Mouse (Mus musculus): ENCODE results near the gene Slc36a1. TPM values are rescaled to one million over a fixed set of nuclear protein-coding genes. Genes with fewer than 3 reads are reported as not detected.

The Slc36a1 gene
- 1.6 and 1.8 TPM in 2 replicates for polyA plus RNA-seq (2014; fragmentation: Nextera tagmentation; extraction: Ambion mirVana)

- H3K27ac ChIP-seq (replicated peaks in 1 of 2; ENCODE audit: control insufficient read depth in 1 of 2, insufficient read depth in 1 of 2, low read depth in 2 of 2, low read length in 2 of 2) = no peak within 1 kb of the TSS
- H3K4me1 ChIP-seq (ENCODE audit: control insufficient read depth in 2 of 2, insufficient read depth in 2 of 2, low read length in 2 of 2) = 0 out of 4 replicates have a peak, but pooled peaks cover 0 to 2% of the 10 kb centered on the region in 2 experiments
- H3K9ac ChIP-seq (ENCODE audit: low read length) = peak within 1 kb of the TSS; percentile 77
- no peaks in the 10 kb centered on the region for H3K36me3 ChIP-seq (ENCODE audit: control insufficient read depth, insufficient read depth, low read length)
- H3K4me3 ChIP-seq (ENCODE audit: control insufficient read depth in 1 of 2, insufficient read depth in 1 of 2, low read depth in 1 of 2, low read length in 2 of 2) = peak within 1 kb of the TSS; percentile 58 to 68
- H3K4me2 ChIP-seq (ENCODE audit: low read length) = peak within 1 kb of the TSS; percentile 81
- peak; percentile 91 for ATAC-seq (ENCODE audit: insufficient number of reproducible peaks, insufficient read depth, low FRiP score, low read depth)
- H3K9me3 ChIP-seq (ENCODE audit: control insufficient read depth, low read length) = no peaks in the 10 kb centered on the region
- no peaks in the 10 kb centered on the region for H3K27me3 ChIP-seq (ENCODE audit: control insufficient read depth, insufficient read depth, low read length)
- 0% methylated on average over 31 of the region's 31 CpGs for WGBS
Measured at GRCm38 (mm10) chr11:55204159-55204596, at the start of gene Slc36a1. Slc36a1 (plus strand) TSS chr11:55204350.

GRCm38 (mm10) chr11:55154398-55155069, 49.6 kb upstream of the Slc36a1 start:
- H3K9me3 ChIP-seq (ENCODE audit: control insufficient read depth, low read length) = no peaks in the 10 kb centered on the region
- no peaks in the 10 kb centered on the region for H3K4me1 ChIP-seq (ENCODE audit: control insufficient read depth in 2 of 2, insufficient read depth in 2 of 2, low read length in 2 of 2)
- H3K4me2 ChIP-seq (ENCODE audit: low read length) = no peak overlapping the region
- 51% methylated on average over 3 of the region's 3 CpGs for WGBS
- no peaks in the 10 kb centered on the region for H3K27me3 ChIP-seq (ENCODE audit: control insufficient read depth, insufficient read depth, low read length)
- no peaks in the 10 kb centered on the region for H3K36me3 ChIP-seq (ENCODE audit: control insufficient read depth, insufficient read depth, low read length)
- ATAC-seq (ENCODE audit: insufficient number of reproducible peaks, insufficient read depth, low FRiP score, low read depth) = no peak
- H3K27ac ChIP-seq (replicated peaks in 1 of 2; ENCODE audit: control insufficient read depth in 1 of 2, insufficient read depth in 1 of 2, low read depth in 2 of 2, low read length in 2 of 2) = no peak overlapping the region
- no peak overlapping the region for H3K9ac ChIP-seq (ENCODE audit: low read length)
- no peak overlapping the region for H3K4me3 ChIP-seq (ENCODE audit: control insufficient read depth in 1 of 2, insufficient read depth in 1 of 2, low read depth in 1 of 2, low read length in 2 of 2)

GRCm38 (mm10) chr11:55155070-55155421, 49.1 kb upstream of the Slc36a1 start:
- no peak overlapping the region for H3K4me2 ChIP-seq (ENCODE audit: low read length)
- WGBS = 79% methylated on average over 6 of the region's 6 CpGs
- H3K27me3 ChIP-seq (ENCODE audit: control insufficient read depth, insufficient read depth, low read length) = no peaks in the 10 kb centered on the region
- H3K9ac ChIP-seq (ENCODE audit: low read length) = no peak overlapping the region
- no peaks in the 10 kb centered on the region for H3K9me3 ChIP-seq (ENCODE audit: control insufficient read depth, low read length)
- H3K27ac ChIP-seq (replicated peaks in 1 of 2; ENCODE audit: control insufficient read depth in 1 of 2, insufficient read depth in 1 of 2, low read depth in 2 of 2, low read length in 2 of 2) = no peak overlapping the region
- no peaks in the 10 kb centered on the region for H3K36me3 ChIP-seq (ENCODE audit: control insufficient read depth, insufficient read depth, low read length)
- no peak for ATAC-seq (ENCODE audit: insufficient number of reproducible peaks, insufficient read depth, low FRiP score, low read depth)
- no peak overlapping the region for H3K4me3 ChIP-seq (ENCODE audit: control insufficient read depth in 1 of 2, insufficient read depth in 1 of 2, low read depth in 1 of 2, low read length in 2 of 2)
- H3K4me1 ChIP-seq (ENCODE audit: control insufficient read depth in 2 of 2, insufficient read depth in 2 of 2, low read length in 2 of 2) = no peaks in the 10 kb centered on the region

- 44% methylated on average over 13 of the region's 13 CpGs for WGBS
- Histone ChIP-seq H3K4me3 (ENCODE audit: control insufficient read depth in 1 of 2, insufficient read depth in 1 of 2, low read depth in 1 of 2, low read length in 2 of 2) (no peak overlapping the region), H3K9ac (ENCODE audit: low read length) (no peak overlapping the region), H3K27ac (replicated peaks in 1 of 2; ENCODE audit: control insufficient read depth in 1 of 2, insufficient read depth in 1 of 2, low read depth in 2 of 2, low read length in 2 of 2) (no peak overlapping the region), H3K27me3 (ENCODE audit: control insufficient read depth, insufficient read depth, low read length) (no peaks in the 10 kb centered on the region), H3K36me3 (ENCODE audit: control insufficient read depth, insufficient read depth, low read length) (no peaks in the 10 kb centered on the region), H3K4me1 (ENCODE audit: control insufficient read depth in 2 of 2, insufficient read depth in 2 of 2, low read length in 2 of 2) (peaks cover 0 to 4% of the 10 kb centered on the region in 2 experiments; a peak in 1 of 4 replicates), H3K4me2 (ENCODE audit: low read length) (no peak overlapping the region), H3K9me3 (ENCODE audit: control insufficient read depth, low read length) (no peaks in the 10 kb centered on the region)
- no peak for ATAC-seq (ENCODE audit: insufficient number of reproducible peaks, insufficient read depth, low FRiP score, low read depth)
Measured at GRCm38 (mm10) chr11:55158785-55159359, 45.3 kb upstream of the Slc36a1 start.

GRCm38 (mm10) chr11:55162670-55163069, 41.5 kb upstream of the Slc36a1 start:
- Histone ChIP-seq H3K9ac (ENCODE audit: low read length) (no peak overlapping the region), H3K27me3 (ENCODE audit: control insufficient read depth, insufficient read depth, low read length) (no peaks in the 10 kb centered on the region), H3K9me3 (ENCODE audit: control insufficient read depth, low read length) (no peaks in the 10 kb centered on the region), H3K4me2 (ENCODE audit: low read length) (no peak overlapping the region), H3K4me1 (ENCODE audit: control insufficient read depth in 2 of 2, insufficient read depth in 2 of 2, low read length in 2 of 2) (peaks cover 0 to 4% of the 10 kb centered on the region in 2 experiments; a peak in 1 of 4 replicates), H3K36me3 (ENCODE audit: control insufficient read depth, insufficient read depth, low read length) (no peaks in the 10 kb centered on the region), H3K27ac (replicated peaks in 1 of 2; ENCODE audit: control insufficient read depth in 1 of 2, insufficient read depth in 1 of 2, low read depth in 2 of 2, low read length in 2 of 2) (no peak overlapping the region), H3K4me3 (ENCODE audit: control insufficient read depth in 1 of 2, insufficient read depth in 1 of 2, low read depth in 1 of 2, low read length in 2 of 2) (no peak overlapping the region)
- WGBS = 47% methylated on average over 9 of the region's 9 CpGs
- ATAC-seq (ENCODE audit: insufficient number of reproducible peaks, insufficient read depth, low FRiP score, low read depth) = no peak

- WGBS = 39% methylated on average over 3 of the region's 3 CpGs
- no peak overlapping the region for H3K4me2 ChIP-seq (ENCODE audit: low read length)
Measured at GRCm38 (mm10) chr11:55164723-55165122, 39.4 kb upstream of the Slc36a1 start.

GRCm38 (mm10) chr11:55165748-55166147, 38.4 kb upstream of the Slc36a1 start:
- no peaks in the 10 kb centered on the region for H3K27me3 ChIP-seq (ENCODE audit: control insufficient read depth, insufficient read depth, low read length)

More at GRCm38 (mm10) chr11:55164723-55165122, 39.4 kb upstream of the Slc36a1 start:
- H3K9ac ChIP-seq (ENCODE audit: low read length) = no peak overlapping the region
- H3K27ac ChIP-seq (replicated peaks in 1 of 2; ENCODE audit: control insufficient read depth in 1 of 2, insufficient read depth in 1 of 2, low read depth in 2 of 2, low read length in 2 of 2) = no peak overlapping the region
- no peak overlapping the region for H3K4me3 ChIP-seq (ENCODE audit: control insufficient read depth in 1 of 2, insufficient read depth in 1 of 2, low read depth in 1 of 2, low read length in 2 of 2)
- peaks cover 0 to 4% of the 10 kb centered on the region in 2 experiments; a peak in 1 of 4 replicates for H3K4me1 ChIP-seq (ENCODE audit: control insufficient read depth in 2 of 2, insufficient read depth in 2 of 2, low read length in 2 of 2)
- H3K27me3 ChIP-seq (ENCODE audit: control insufficient read depth, insufficient read depth, low read length) = no peaks in the 10 kb centered on the region
- no peaks in the 10 kb centered on the region for H3K9me3 ChIP-seq (ENCODE audit: control insufficient read depth, low read length)
- no peak for ATAC-seq (ENCODE audit: insufficient number of reproducible peaks, insufficient read depth, low FRiP score, low read depth)
- no peaks in the 10 kb centered on the region for H3K36me3 ChIP-seq (ENCODE audit: control insufficient read depth, insufficient read depth, low read length)

More at GRCm38 (mm10) chr11:55165748-55166147, 38.4 kb upstream of the Slc36a1 start:
- no peak for ATAC-seq (ENCODE audit: insufficient number of reproducible peaks, insufficient read depth, low FRiP score, low read depth)
- H3K4me1 ChIP-seq (ENCODE audit: control insufficient read depth in 2 of 2, insufficient read depth in 2 of 2, low read length in 2 of 2) = peaks cover 0 to 4% of the 10 kb centered on the region in 2 experiments; a peak in 1 of 4 replicates
- 89% methylated on average over 7 of the region's 7 CpGs for WGBS
- H3K27ac ChIP-seq (replicated peaks in 1 of 2; ENCODE audit: control insufficient read depth in 1 of 2, insufficient read depth in 1 of 2, low read depth in 2 of 2, low read length in 2 of 2) = no peak overlapping the region
- H3K4me3 ChIP-seq (ENCODE audit: control insufficient read depth in 1 of 2, insufficient read depth in 1 of 2, low read depth in 1 of 2, low read length in 2 of 2) = no peak overlapping the region
- H3K9me3 ChIP-seq (ENCODE audit: control insufficient read depth, low read length) = no peaks in the 10 kb centered on the region
- H3K9ac ChIP-seq (ENCODE audit: low read length) = no peak overlapping the region
- H3K4me2 ChIP-seq (ENCODE audit: low read length) = no peak overlapping the region
- H3K36me3 ChIP-seq (ENCODE audit: control insufficient read depth, insufficient read depth, low read length) = no peaks in the 10 kb centered on the region

All from heart, embryonic 14.5 days (tissue).